Mouse (Mus musculus) kidney, embryonic 16.5 days (tissue): ENCODE data around the gene Fam174b. TPM values are rescaled to one million over a fixed set of nuclear protein-coding genes. Genes with fewer than 3 reads are reported as not detected.
A peak's percentile ranks its signal among the peaks of the same experiment; 100 is the strongest.

ENCODE experiments used
- ATAC-seq: fragments of 200-750 bp; cut with Nextera tagmentation; 2 replicates; pipeline ENCODE4 v1.8.0; 2017; ENCODE audit warnings: moderate TSS enrichment; ENCODE audit not compliant: low FRiP score, low TSS enrichment
- H3K27ac ChIP-seq: fragments of 300-500 bp; sonication (generic); 2 replicates; pipeline ENCODE4 v1.5.1; 2014; ENCODE audit warnings: low read length
- H3K27me3 ChIP-seq: fragments of 300-500 bp; sonication (generic); 2 replicates; pipeline ENCODE4 v1.6.1; 2014; ENCODE audit warnings: low read length, control low read depth, mixed read lengths; ENCODE audit not compliant: insufficient read depth
- H3K36me3 ChIP-seq: fragments of 300-500 bp; sonication (generic); 2 replicates; pipeline ENCODE4 v1.6.1; 2014; ENCODE audit warnings: low read length, control low read depth, mixed read lengths; ENCODE audit not compliant: insufficient read depth
- H3K4me1 ChIP-seq: fragments of 300-500 bp; sonication (generic); 2 replicates; pipeline ENCODE4 v1.6.1; 2014; ENCODE audit warnings: low read length, control low read depth, mixed read lengths; ENCODE audit not compliant: insufficient read depth
- H3K4me2 ChIP-seq: fragments of 300-500 bp; sonication (generic); replicated peaks from 2 replicates; pipeline ENCODE4 v1.6.1; 2014; ENCODE audit warnings: low read depth, low read length
- H3K4me3 ChIP-seq: fragments of 300-500 bp; sonication (generic); 2 replicates; pipeline ENCODE4 v1.5.1; 2014; ENCODE audit warnings: mild to moderate bottlenecking, low read length
- H3K9ac ChIP-seq: fragments of 300-500 bp; sonication (generic); replicated peaks from 2 replicates; pipeline ENCODE4 v1.6.1; 2014; ENCODE audit warnings: low read length
- H3K9me3 ChIP-seq: fragments of 300-500 bp; sonication (generic); 2 replicates; pipeline ENCODE4 v1.6.1; 2016; ENCODE audit warnings: low read length, control low read depth
- WGBS: fragments of 180-500 bp; shearing (Covaris S2); extraction: QIAGEN DNeasy Blood & Tissue Kit; methylation state at CpG from one replicate; pipeline ENCODE4 v1.1.7; 2014; 5-methylcytosine and 5-hydroxymethylcytosine counted together
- polyA plus RNA-seq: library from polyadenylated mRNA; unstranded; fragments of >200 nt; fragmentation: Nextera tagmentation; extraction: Ambion mirVana; gene quantifications from 2 replicates; pipeline ENCODE4 v1.2.1, GENCODE M21; 2015

Fam174b gene
- polyA plus RNA-seq: 41.2 and 42.0 TPM in 2 replicates

DNA sequence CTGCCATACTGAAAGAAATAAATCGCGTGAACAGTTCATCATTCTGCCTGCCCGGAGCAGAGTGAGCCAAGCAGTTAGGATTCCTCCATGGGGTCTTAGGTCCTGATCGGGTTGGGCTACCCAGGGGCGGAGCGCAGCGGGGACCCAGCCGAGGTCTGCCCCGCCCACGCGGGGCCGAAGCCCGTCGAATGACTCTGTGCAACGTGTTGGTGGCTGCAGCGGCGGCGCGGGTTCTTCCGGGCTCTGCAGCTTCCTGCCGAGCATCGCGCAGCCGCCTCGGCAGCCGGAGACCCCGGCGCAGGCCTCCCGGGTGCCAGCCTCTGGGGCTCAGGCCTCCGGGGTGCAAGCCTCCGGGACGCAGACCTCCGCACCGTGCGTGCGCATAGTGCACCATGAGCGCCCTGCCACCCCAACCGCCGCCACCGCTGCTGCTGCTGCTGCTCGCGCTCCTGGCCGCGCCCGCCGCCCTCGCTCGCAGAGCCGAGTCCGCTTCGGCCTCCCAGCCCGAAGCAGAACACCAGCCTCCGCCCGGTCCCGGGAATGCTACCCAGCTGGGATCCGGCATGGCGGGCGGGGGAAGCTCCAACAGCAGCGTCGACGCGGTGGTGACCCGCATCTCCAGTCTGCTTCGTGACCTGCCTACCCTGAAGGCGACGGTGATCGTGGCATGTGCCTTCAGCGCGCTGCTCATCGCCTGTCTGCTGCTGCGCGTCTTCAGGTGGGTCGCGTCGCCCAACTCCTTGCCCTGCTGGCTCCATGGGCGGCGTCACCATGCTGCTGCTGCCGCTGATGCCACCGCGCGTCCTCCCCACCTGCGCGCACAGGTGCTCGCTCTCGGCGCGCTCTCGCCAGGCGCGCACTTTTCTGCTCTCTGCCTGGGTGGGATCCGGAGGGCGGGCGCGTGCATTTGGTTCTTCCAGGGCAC lies at the start of gene Fam174b:
Fam174b (plus strand) TSS at position 192 of the 925 bp plus-strand sequence.
- peak within 1 kb of the TSS; percentile 70 for H3K4me3 ChIP-seq
- peak within 1 kb of the TSS; percentile 91 for H3K4me2 ChIP-seq
- H3K27me3 ChIP-seq: peaks cover 18% of the 10 kb centered on the region
- H3K27ac ChIP-seq: peak within 1 kb of the TSS; percentile 70
- ATAC-seq: peak; percentile 93
- peak within 1 kb of the TSS; percentile 79 for H3K9ac ChIP-seq
- H3K36me3 ChIP-seq: no peaks in the 10 kb centered on the region
- under 1% methylated on average over 94 of the region's 94 CpGs for WGBS
- H3K9me3 ChIP-seq: no peaks in the 10 kb centered on the region
- H3K4me1 ChIP-seq: peaks cover 27% of the 10 kb centered on the region

DNA sequence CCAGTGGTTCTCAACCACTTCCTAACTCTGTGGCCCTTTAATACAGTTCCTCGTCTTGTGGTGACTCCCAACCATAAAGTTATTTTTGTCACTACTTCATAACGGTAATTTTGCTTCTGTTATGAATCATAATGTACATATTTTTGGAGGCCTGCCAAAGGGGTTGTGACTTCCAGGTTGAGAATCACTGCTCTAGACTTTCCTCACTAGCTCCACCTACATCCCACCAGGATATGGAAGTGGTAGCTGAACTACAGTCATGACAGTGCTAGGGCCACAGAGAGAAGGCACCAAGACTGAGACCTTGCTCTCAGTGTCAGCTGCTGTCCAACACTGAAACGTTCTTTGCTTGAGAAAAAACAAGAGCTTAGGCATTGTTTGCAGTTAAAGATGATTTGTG lies 43.0 kb upstream of the Fam174b start:
- Histone ChIP-seq H3K4me2 (no peak overlapping the region), H3K36me3 (no peaks in the 10 kb centered on the region), H3K27me3 (no peaks in the 10 kb centered on the region), H3K4me1 (no peaks in the 10 kb centered on the region), H3K4me3 (no peak overlapping the region), H3K9ac (no peak overlapping the region), H3K9me3 (no peaks in the 10 kb centered on the region), H3K27ac (no peak overlapping the region)
- ATAC-seq: no peak
- WGBS: 49% methylated on average over 3 of the region's 3 CpGs

DNA sequence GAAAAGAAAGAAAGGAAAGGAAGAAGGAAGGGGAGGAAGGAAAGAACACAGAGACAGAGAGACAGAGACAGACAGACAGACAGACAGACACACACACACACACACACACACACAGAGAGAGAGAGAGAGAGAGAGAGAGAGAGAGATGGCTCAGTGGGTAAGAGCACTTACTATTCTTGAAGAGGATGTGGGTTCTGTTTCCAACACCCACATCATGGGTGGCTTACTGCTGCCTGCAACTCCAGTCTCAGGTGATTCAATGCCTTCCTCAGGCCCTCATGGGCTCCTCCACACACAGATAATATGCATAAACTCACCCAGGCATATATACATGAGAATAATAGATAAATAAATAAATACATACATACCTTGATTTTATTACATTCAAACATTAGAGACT lies 35.8 kb upstream of the Fam174b start:
- Histone ChIP-seq H3K36me3 (no peaks in the 10 kb centered on the region), H3K27me3 (no peaks in the 10 kb centered on the region), H3K4me2 (no peak overlapping the region), H3K4me1 (no peaks in the 10 kb centered on the region), H3K9ac (no peak overlapping the region), H3K4me3 (no peak overlapping the region), H3K27ac (no peak overlapping the region), H3K9me3 (no peaks in the 10 kb centered on the region)
- no peak for ATAC-seq

DNA sequence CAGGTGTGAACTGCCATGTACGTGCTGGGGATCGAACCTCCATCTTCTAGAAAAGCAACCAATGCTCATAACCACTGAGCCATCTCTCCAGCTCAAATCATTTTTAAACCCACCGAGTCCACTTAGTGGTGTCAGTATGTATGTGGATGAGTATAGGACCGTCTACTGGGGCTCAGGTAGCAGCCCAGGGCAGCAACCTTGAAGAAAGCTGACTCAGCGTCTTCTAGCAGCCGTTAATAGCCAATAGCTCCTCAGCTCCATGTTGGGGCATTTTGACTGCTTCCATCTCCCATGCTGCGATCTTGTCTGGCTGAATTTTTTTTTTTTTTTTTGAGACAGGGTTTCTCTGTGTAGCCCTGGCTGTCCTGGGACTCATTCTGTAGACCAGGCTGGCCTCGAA lies 26.6 kb upstream of the Fam174b start:
- ATAC-seq: no peak
- H3K27me3 ChIP-seq: no peaks in the 10 kb centered on the region
- peaks cover 7% of the 10 kb centered on the region; the same call in 1 of the 2 replicates for H3K9me3 ChIP-seq
- peaks cover 5% of the 10 kb centered on the region; the same call in 1 of the 2 replicates for H3K4me1 ChIP-seq
- H3K36me3 ChIP-seq: no peaks in the 10 kb centered on the region
- no peak overlapping the region for H3K27ac ChIP-seq
- no peak overlapping the region for H3K4me2 ChIP-seq
- H3K9ac ChIP-seq: no peak overlapping the region
- WGBS: 94% methylated on average over 8 of the region's 8 CpGs
- H3K4me3 ChIP-seq: no peak overlapping the region

DNA sequence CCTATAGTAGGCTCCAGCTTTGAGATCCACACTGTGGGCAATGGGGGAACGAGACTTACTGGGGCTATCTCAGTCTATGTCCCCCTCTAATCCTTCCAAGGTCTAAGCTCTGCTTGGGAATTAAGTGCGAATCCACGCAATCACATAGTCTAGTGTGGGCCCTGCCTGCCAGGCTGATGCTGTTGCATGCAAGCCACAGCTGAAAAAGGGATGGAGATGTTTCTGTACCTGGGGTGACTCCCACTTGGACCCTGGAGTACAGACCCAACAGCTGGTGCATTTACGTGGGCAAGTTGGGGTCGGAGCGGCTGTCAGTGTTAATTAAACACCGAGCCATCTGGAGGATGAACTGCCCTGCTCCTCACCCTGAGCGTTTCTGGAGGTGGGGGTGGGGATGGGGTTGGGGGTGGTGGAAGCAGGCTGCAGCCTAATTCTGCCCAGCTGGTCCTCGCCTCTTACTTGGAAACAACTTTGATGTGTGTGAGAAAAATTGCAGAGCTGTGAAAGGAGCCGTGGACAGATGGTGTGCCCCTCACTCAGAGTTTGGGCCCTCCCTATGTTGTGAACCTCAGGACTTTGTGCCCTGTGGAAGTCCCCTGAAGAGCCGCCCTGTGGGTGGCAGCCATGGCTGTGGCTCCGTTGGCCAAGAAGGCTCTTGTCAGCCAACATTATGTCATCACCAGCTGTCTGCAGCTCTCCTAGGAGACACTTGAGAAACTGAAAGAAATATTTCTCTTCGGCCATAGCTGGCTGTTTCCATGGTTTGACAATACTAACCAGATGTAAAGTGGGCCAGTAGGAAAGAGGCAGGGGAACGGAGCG lies 24.0 kb upstream of the Fam174b start:
- 32% methylated on average over 15 of the region's 15 CpGs for WGBS
- Histone ChIP-seq H3K27me3 (no peaks in the 10 kb centered on the region), H3K4me2 (no peak overlapping the region), H3K27ac (no peak overlapping the region), H3K4me3 (no peak overlapping the region), H3K9me3 (peaks cover 7% of the 10 kb centered on the region; the same call in 1 of the 2 replicates), H3K36me3 (no peaks in the 10 kb centered on the region), H3K4me1 (peaks cover 5% of the 10 kb centered on the region; the same call in 1 of the 2 replicates), H3K9ac (no peak overlapping the region)
- ATAC-seq: peak; percentile 76

DNA sequence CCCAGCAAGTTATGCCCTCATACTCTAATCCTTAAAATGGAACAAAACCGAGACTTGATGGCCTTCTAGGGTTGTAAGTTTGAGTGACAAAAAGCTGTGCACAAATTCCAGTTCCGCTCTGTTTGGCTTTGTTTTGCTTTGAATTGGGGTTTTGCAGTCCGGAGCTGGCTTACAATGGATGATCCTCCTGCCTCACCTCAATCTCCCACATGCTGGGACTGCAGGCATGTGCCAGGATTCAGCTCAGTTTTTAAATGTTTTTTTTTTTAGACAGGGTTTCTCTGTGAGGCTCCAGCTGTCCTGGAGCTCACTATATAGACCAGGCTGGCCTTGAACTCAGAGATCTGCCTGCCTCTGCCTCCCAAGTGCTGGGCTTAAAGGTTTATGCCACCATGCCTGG lies 23.3 kb upstream of the Fam174b start:
- Histone ChIP-seq H3K9me3 (peaks cover 7% of the 10 kb centered on the region; the same call in 1 of the 2 replicates), H3K4me1 (peaks cover 5% of the 10 kb centered on the region; the same call in 1 of the 2 replicates), H3K27me3 (no peaks in the 10 kb centered on the region), H3K4me3 (no peak overlapping the region), H3K9ac (no peak overlapping the region), H3K36me3 (no peaks in the 10 kb centered on the region), H3K27ac (no peak overlapping the region), H3K4me2 (no peak overlapping the region)
- WGBS: 52% methylated on average over 3 of the region's 3 CpGs
- no peak for ATAC-seq

DNA sequence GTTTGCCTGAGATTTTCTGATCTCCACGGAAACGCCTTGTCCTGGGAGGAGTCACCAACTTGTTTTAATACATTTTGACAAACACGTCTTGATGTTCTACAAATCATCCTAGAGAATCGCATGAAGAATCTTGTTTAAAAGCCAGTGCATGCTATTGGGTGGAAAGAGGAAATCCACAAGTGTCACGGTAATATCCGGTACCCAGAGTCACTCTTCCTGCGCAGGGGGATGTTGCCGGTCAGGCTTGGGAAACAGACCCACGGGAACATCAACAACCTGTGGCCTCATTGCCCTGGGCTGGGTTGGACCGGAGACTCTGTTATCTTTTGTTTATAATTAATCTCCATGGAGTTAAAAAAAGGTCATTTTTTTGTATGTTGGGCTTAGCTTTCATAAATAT lies 22.1 kb upstream of the Fam174b start:
- Histone ChIP-seq H3K9ac (no peak overlapping the region), H3K27ac (no peak overlapping the region), H3K4me3 (no peak overlapping the region), H3K4me2 (no peak overlapping the region), H3K4me1 (peaks cover 5% of the 10 kb centered on the region; the same call in 1 of the 2 replicates), H3K27me3 (no peaks in the 10 kb centered on the region), H3K9me3 (peaks cover 7% of the 10 kb centered on the region; the same call in 1 of the 2 replicates), H3K36me3 (no peaks in the 10 kb centered on the region)
- 76% methylated on average over 10 of the region's 10 CpGs for WGBS
- no peak for ATAC-seq

DNA sequence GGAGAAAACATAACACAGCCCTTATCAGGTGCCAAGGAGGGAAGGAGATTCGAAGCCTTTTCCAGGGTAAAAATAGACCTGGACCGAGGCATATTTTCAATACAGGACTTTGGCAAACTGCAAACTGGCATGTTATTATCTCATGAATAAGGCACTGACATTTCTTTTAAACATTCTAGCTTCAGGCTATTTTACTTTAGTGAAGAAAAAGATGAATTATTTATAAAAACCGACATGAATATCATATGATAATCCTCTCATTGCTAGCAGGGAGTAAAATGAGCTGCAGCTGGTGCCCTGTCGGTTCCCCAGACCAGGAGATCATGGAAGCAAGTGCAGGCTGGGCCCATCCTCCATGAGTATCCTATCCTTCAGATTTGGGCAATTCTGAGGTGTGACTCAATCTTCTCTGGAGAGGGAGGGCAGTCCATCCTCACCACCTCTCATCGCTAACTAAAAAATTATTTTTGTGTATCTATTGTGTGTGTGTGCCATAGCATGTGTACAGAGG lies 21.6 kb upstream of the Fam174b start:
- H3K27ac ChIP-seq: no peak overlapping the region
- H3K27me3 ChIP-seq: no peaks in the 10 kb centered on the region
- H3K36me3 ChIP-seq: no peaks in the 10 kb centered on the region
- no peak overlapping the region for H3K4me2 ChIP-seq
- no peak overlapping the region for H3K4me3 ChIP-seq
- H3K9me3 ChIP-seq: peaks cover 7% of the 10 kb centered on the region; the same call in 1 of the 2 replicates
- peaks cover 5% of the 10 kb centered on the region; the same call in 1 of the 2 replicates for H3K4me1 ChIP-seq
- H3K9ac ChIP-seq: no peak overlapping the region
- 70% methylated on average over 5 of the region's 5 CpGs for WGBS
- no peak for ATAC-seq

DNA sequence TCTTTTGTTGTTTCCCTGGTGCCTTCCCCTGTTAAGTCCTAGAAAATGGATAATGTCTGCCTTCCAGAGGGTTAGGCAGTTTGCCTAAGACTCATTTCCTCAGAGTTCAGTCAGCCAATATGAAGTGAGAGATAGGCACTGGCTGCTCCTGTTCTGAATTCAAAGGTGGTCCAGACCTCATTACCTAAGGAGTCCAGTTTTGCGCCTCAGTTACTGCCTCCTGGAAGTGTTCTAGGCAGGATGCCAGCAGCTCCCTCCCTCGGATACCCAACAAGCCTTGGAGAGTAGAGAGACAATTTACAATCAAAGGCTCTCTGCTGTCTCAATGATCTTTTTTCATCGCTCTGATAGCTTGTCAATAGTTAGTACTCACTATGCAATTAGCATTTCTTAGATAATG lies 19.1 kb upstream of the Fam174b start:
- Histone ChIP-seq H3K9ac (no peak overlapping the region), H3K27ac (no peak overlapping the region), H3K4me1 (peaks cover 4% of the 10 kb centered on the region; the same call in 1 of the 2 replicates), H3K36me3 (no peaks in the 10 kb centered on the region), H3K27me3 (no peaks in the 10 kb centered on the region), H3K9me3 (peaks cover 7% of the 10 kb centered on the region; the same call in 1 of the 2 replicates), H3K4me2 (no peak overlapping the region), H3K4me3 (no peak overlapping the region)
- 55% methylated on average over 3 of the region's 3 CpGs for WGBS
- ATAC-seq: no peak
